Mouse (Mus musculus) 3134 (cell line): ENCODE data around the gene Rac1.
A peak's percentile ranks its signal among the peaks of the same experiment; 100 is the strongest.
"Not testable (repeated sequence)": the region's sequence is repeated elsewhere in the genome, so short reads cannot be mapped to it uniquely, and the experiment has no call there.

Experiments used
- DNase-seq: peaks from one replicate; pipeline ENCODE4 v3.0.0-alpha.2; 2011; ENCODE audit warnings: low spot score; ENCODE audit not compliant: insufficient read length; ENCODE audit errors: extremely low read depth

Gene Rac1

DNA sequence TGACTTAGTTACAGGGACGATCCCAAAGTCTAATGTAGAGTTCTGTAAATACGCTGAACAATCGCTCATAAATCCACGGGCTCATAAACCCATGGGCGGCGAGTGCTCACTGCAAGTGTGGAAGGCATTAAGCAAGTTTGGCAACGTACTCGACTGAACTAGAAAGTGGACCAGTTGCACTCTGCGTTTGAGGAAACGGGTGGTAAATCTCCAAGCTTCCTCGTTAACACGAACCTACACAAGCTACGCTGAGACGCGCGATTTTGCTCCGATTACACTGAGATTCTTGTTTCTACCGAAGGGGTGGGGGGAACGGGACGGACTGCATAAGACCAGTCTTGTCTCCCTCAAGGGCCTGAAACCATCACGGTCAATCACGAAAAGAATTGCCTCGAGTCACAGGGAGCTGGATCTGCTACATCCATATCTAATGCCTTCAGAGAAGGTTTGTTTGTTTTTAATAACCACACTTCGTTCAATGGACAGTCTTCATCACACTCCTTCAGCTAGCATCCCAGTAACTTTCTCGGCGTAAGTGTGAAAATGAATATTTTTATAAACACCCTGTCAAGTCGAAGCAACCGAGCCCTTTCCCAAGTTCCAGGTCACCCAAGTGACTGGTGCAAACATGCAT lies 1.0 kb downstream of the Rac1 start:
- no peak for DNase-seq

DNA sequence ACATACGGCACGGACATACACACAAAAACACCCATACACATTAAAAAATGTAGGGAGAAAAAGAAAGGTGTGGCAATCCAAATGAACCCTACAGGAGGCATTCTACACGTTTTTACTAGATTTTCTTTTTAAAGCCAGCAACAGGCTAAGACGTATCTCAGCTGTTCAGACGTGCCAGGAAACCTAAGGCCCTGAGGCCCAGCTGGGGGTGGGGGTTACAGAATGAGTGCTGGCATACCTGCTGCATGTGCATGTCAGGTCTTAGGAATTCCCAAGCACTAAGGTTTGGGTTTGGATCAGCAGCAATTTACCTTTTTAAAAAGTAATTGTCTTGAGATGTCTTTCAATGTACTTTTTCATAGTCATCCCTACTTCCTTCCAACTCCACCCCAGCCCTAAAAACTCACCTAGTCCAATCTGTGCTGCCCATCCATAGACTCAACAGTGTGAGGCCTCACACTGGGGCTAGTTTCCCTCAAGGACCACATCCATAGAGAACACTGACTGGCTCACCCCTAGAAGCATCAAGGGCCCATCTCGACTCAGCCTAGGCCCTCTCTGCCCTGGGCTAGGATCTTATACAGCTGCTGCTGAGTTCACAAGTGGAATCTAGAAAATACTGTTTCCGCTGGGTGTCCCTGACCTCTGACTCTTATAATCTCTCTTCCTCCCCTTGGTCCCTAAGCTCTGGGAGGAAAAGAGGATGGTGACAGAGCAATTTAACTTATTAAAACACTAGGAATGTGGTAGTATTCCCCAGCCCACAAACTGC lies 2.2 kb downstream of the Rac1 start:
- DNase-seq, result no peak

DNA sequence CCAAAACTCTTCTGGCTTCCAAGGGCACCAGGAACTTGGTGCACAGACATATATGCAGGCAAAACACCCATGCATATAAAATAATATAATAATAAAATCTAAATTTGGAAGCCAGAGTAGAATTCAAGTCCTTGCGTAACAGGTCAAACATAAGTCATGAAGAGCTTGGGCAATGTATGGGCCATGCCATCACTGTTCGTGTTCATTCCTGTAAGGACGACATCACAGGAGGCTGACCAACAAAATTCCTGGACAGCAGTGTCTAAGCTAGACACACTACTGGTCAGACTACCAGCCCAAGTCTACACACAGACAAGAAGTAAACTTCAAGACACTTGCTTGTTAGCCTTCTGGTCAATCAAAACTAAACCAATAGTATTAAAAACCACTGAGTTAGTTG lies 5.0 kb downstream of the Rac1 start:
- DNase-seq, result no peak

DNA sequence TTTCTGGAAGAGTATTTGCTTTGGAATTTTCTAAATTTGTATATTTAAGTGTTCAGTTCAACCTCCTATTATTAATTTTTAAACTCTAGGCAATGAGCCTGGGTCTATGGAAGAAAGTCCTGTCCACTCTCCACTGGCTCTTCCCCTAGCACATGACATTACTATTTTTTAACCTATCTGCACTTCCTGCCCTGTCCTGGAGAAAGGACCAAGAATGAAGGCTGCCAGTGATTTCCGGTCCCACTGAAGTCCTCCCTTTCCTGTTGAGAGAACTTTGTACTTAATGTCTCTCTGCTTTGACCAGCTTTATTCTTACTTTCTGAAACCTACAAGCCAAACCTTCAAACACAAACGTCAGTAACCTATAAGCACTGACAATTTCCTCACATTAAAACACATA lies 7.4 kb downstream of the Rac1 start:
- no peak for DNase-seq

DNA sequence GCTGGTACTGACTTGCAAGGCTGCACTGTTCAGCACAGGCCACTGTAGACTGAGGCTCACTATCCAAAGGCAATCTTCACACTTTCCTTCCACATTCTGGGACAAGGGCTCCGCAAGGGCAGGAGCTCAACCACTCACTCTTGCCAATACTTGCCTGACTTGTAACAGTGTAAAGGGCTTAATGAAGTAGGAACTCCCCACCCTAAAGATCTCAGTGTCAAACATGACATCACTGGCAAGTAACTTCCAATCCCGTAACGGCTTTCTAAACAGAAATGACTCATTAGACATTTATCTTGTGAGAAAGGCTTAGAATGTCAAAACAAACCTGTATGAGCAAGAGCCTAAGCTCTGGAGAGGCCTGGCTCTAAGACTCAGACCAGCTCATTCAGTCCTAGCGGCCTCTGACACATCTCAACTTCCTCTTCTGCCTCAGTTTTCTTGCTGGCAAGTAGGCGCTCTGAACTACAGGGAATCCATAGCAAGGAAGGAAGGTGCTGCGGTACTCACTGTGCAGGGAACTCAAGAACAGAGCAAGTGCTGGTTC lies 9.7 kb downstream of the Rac1 start:
- peak; percentile 55 for DNase-seq

DNA sequence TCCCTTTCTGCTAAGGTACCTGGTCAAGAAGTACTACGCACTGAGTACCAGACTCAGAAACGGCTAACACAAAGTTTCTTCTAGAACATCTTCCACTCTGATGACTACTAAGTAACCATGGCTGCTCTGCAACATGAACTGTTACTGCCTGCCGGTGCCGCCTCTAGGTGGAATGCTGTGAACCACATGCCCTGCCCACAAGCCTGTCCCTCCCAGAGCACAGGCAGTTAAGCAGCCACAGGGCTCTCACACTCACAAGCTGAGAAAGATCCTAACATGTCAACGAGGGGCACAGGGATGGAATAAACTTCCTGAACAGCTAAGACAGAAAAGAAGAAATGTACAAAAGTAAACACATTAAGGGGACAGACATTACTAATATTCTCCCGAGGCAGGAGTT lies 10.4 kb downstream of the Rac1 start:
- peak; percentile 42 for DNase-seq

DNA sequence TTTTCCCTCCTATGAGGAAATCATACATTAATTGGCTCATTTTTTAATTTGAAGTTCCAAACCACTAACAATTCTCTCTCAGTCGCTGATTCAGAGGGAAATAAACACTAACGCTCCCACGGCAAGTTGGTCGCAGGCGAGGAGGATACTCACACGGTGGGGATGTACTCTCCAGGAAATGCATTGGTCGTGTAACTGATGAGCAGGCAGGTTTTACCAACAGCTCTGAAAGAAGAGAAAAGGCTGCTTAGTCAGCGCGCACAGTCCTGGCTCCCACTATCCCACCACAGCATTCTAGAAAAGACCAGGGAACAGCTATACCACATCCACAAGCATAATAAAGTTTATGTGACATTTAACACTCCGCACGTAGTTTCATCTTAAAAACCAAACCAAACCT lies 10.8 kb downstream of the Rac1 start:
- no peak for DNase-seq

DNA sequence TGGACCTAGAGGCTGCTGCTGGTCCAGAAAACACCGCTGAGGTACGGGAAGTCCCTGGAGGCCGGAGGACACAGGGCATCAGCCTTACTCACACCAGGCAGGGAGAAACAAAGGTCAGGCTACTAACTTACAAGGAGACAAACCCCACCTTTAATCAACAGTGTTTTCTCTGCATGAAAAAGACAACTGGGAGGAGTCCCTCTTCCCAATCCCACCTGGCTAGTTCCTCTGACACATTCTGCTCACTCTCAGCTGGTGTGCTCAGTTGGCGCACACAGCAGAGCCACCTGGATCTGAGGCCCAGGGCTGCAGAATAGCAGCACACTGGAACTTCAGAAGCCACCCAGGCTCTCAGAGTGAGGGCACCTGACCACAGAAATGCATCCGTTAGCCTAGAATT lies 13.0 kb downstream of the Rac1 start:
- no peak for DNase-seq

DNA sequence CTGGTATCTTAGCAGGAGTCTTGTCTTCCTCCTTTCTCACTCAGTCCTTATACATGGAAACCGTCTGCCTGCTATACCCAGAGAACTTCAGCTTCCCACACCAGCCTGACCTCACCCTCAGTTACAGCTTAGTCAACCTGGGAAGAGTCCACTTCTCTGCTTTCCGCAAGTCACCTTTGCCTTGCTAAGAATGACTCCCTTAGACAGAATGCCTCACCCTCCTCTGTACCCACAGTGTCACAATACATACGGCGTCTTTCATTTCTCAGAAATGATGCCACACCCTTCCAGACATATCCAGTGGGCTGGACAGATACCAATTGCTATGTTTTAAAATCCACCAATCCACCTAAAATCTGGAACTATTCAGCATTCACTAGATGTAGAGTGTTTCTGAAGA lies 15.5 kb downstream of the Rac1 start:
- DNase-seq, result no peak

DNA sequence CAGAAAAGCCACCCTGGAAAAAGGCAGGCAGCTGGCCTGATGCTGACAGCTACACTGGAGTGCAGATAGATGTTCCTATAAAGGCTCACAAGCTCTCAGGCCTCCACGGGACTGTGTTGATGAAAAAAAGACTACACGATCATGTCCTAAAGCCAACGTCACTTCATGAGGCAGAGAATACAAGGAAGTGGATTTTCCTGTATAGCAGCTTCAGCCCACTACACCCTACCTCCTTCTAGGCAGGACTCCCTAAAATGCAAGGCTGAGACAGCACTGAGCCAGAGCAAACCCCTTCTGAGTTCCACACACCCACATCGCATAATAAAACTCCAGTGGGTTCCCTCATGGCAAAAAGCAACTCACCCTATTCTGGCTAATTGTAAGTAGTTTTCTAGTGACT lies 16.3 kb downstream of the Rac1 start:
- no peak for DNase-seq

DNA sequence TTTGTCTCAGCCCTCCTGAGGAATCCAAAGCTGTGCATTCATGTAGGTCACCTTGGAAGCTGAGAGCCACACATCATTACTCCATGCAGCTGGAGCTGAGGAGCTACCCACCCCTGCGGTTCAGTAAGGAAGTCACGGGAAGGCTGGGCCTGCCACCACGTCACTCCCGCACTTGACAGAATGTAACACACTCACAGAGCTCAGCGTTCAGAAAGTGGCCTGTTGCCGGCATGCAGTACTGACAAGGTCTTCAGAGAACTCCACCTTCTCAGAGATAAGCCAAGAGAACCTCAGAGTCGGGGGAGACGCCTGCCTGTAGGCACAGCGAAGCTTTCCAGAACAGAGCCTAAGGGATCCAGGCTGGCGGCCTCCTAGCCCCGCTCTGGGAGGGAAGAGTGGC lies 18.1 kb downstream of the Rac1 start:
- DNase-seq, result no peak

DNA sequence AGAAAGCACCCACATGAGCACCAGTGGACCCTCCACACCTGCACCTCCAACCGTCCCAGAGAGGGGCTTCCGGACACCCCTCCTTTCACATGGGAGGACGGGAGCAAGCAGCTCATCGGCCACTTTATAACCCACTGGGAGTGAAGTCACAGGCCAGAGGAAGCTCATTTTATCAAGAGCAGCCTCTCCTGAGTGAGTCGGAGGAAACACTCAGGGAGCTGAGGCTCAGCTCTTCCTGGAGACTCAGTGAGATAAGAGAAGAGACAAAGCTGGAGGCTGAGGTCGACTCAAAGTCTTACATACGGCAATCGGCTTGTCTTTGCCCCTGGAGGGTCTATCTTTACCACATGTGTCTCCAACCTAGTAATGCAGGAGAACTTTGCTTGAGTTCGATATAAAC lies 18.5 kb downstream of the Rac1 start:
- DNase-seq, result no peak

DNA sequence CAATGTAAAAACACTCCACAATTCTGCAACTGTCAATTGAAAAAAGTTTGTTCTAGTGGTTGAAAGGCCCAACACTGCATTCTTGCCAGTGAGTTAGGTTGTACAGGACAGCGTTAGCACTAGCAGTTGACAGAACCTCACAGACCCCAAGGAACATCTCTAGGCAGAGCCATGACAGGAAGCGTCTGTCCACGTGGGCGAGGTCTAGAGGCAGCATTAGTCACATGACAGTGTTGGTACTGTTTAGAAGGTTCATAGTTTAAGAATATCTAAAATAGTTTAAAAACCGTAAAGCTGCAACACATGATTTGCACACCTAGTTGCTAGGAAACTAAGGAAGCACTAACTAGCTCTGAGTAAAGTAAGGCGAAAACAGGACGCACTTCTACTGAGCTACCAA lies 22.3 kb downstream of the Rac1 start:
- DNase-seq, result no peak

DNA sequence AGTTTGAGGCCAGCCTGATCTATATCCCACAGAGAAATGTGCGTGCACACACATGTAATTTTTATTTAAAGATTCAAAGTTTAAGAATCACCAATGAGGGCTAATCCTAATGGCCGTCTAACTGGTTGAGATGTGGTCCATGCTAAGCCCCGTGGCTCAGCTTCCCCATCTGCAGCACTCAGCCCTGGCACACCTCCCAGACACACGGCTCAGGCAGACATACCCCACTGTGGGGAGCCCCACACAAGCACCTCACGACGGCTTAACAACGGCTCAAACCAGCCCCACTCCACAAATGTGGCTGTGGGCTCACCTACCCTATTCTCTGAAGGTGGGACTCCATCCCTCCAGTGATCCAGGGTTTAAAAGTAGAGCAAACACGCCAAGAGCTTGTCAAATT lies 22.8 kb downstream of the Rac1 start:
- DNase-seq, result no peak

DNA sequence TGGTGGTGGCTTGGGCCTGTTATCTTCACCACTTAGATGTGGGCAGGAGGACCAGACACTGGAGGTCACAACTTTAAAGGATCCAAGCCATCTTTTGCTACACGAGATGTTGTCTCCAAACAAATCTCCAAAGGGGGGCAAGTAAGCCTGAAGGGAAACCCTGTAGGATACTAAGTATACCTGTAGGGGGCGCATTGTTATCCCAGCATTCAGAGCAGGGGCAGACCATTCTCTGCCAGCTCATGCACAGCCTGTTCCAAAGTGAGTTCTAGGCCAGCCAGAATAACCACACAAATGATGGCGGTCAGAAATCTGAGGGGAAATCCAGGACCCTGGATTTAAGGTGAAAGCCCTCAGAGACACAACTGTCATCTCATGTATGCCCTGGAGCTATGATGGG lies 23.4 kb downstream of the Rac1 start:
- DNase-seq, result no peak

DNA sequence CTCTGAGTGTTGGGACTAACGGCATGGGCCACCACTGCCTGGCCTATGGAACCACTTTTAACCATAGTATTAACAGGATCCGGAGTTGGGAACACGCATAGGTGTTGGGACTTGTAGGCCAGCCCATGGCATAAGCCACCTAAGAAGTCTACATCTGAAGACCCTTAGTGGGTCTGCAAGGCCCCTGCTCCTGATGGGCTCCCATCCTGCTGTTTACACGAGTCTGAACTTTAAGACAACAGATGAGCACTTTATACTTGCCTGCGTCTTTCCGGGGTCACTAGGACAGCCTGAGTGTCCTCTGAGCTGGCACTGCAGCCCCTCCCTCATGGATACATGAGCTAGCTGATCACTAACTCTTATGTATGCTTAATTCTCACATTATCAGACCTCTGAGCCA lies 24.1 kb downstream of the Rac1 start:
- no peak for DNase-seq

DNA sequence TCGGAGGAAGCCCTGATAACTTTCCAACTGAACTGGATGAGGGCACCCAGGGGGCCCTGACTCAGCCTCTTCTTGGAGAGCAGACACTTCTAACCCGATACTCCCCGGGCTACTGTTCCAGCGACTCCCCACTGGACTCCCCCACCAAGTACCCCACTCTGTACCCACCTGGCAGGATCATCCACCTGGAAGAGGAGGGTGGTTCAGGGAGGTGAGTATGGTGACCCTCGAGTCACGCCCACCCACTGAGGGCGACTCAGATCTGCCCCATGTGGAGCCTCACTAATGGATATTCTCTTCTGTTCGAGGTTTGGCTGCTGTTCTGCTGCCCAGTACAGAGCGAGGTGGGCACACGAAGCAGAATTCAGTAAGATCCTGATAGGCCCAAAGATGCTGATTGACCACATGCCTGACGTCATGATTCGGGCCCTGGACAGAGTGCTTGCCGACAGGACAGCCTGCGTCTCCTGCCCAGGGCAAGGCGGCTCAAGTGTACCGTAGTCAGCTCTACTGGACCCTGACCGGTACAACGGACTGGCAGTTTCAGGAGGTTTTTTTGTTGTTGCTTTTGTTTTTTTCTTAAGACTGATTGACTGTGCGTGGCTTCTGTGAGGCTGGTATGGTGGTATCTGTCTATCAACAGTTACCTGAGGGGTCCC lies 24.8 kb downstream of the Rac1 start:
- no peak for DNase-seq

DNA sequence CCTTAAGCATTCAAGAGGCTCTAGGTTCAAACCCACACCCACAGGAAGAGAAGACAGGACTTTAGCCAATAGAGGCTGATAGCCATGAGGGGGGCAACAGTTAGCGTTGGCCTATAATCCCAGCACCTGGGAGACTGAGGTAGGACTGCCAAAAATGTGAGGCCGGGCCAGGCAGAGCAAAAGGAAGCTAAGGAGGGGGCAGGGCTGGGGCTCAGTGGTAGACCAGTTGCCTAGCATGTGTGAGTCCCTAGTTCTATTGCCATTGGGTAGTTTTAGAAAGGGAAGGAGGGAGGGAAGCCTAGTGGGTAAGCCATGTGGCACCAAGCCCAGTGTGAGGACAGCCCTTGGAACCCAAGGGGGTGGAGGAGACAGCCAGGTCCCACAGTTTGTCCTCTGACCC lies 26.2 kb downstream of the Rac1 start:
- no peak for DNase-seq

DNA sequence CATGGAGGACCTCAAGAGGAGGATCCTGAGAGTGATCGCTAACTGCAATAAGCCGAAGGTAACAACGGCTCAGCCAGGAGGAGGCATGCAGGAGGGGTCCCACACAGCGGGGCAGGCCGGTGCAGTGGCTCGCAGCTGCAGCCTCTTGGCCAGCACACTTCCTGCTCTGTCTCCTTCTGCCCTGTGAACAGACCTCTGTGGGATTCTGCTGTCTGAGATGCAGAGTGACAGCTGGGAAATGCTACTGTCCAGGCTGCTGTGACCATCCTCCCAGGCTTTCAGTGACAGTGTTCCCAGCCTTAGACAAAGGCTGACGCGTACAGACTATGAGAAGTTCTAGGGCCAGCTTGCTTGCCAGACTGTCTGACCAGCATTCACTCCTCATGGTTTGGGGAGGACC lies 26.7 kb downstream of the Rac1 start:
- no peak for DNase-seq

DNA sequence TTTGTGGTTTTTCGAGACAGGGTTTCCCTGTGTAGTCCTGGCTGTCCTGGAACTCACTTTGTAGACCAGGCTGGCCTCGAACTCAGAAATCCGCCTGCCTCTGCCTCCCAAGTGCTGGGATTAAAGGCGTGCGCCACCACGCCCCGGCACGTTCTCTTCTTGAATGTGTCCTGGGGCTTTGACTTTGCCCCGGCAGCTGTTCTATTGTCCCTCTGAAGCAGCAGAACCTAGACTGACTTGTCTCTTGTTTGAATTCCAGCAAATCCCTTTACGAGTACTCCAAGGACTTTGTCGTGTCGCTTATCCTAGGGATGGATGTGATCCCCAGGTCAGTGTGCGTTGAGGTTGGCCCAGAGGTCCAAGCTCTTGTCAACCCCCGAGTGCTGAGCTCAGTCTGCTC lies 27.1 kb downstream of the Rac1 start:
- not testable (repeated sequence) for DNase-seq

DNA sequence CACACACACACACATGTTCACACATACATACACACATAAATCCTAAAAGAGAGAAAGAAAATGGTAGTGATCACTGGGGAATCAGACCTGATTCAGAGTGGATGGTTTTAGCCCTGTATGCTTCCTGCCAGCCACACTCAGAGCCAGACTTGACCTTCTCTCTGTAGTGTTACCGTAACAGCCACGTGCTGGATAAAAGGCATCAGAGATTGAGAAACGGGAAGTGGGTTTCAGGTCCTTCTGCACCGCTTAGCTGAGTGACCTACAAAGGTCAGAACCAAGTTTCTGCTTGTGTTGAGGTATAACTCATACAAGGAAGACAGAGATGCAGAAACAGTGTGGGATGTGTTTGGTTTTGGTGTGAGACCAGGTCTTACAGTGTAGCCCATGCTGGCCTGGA lies 28.1 kb downstream of the Rac1 start:
- no peak for DNase-seq

DNA sequence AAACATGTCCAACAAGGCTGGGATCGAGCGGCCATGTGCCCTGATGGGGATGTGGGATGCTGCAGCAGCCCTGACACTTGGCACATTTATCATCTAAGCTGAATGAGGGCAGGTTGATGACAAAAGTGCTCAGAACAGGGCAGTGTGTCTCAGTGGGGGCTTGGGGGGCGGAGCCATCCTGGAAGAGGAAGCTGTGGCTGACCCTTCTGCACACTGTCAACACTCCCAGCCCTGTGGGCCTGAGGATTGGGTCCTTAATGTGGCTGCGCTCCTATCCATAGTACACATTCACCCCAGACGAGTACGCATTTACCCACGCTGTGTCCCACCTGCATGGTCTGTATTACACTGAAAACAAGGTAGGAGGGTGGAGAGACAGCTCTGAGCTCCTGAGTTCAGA lies 28.6 kb downstream of the Rac1 start:
- DNase-seq, result no peak
